ENCODE assay signal across 7 mouse cellular contexts in the genomic region with DNA sequence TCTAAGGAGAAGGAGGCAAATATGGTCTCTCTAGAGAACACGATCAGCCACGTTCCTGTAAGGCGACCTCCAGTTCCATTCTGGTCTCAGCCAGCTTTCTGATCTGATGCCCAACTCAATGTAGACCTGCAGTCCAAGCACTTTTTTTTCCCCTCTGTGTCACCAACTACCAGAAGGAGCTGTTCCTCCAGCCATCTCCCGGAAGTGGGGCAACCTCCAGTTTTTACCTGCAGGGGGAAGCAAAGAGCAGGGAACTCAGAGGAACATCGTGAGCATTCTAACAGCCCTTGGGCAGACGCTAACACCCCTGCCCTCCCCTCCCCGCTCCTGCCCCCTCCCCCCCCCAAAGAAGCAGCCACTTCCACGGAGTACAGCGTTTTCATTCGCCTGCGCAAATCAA. TPM values are rescaled to one million over a fixed set of nuclear protein-coding genes. Genes with fewer than 3 reads are reported as not detected.
DNase-seq lines count a peak whose midpoint lies in the region; TF ChIP-seq lines count a peak whose summit lies in the region.

No protein-coding gene starts in this region.

- H3K4me1 ChIP-seq in bone marrow macrophage, adult 2 months (ENCODE audit: control insufficient read depth, insufficient read depth, low read length) = peaks cover 8% of the 10 kb centered on the region; the same call in 1 of the 2 replicates

- intact Hi-C loops in gastrocnemius, postnatal 14 days (cut with DNase I; ENCODE audit: low total_unique reads) = loop anchor here (5.0 kb wide), 1 partner anchor 97 kb away; the partner anchor contains the start of gene Ctrl

- peak; percentile 90 for DNase-seq in A20 (ENCODE audit: low read depth, low spot score)
- peak; percentile 84 to 93 for DNase-seq in CD8-positive naive resting alpha-beta T cell, adult 2 months (ENCODE audit: low read depth in 2 of 2, low spot score in 2 of 2)
- DNase-seq in gastrocnemius, postnatal 14 days = peak; percentile 66
- DNase-seq in kidney, postnatal 36 days = peak; percentile 81 to 90
- peak; percentile 88 for DNase-seq in lung, postnatal 10 days
- DNase-seq in spleen, adult 12 weeks (ENCODE audit: low spot score) = peak; percentile 82

- peak; percentile 63 for TF ChIP-seq CTCF in bone marrow macrophage, adult 2 months (IDR thresholded peaks at IDR 0.05; ENCODE audit: low read depth, low read length)

- no peak overlapping the region for H3K27ac ChIP-seq in bone marrow macrophage, adult 2 months (ENCODE audit: insufficient read depth, low read depth, low read length)

- H3K4me3 ChIP-seq in bone marrow macrophage, adult 2 months (ENCODE audit: insufficient read depth, low read length) = no peak overlapping the region

- TF ChIP-seq POLR2A in bone marrow macrophage, adult 2 months (IDR thresholded peaks at IDR 0.05; ENCODE audit: borderline replicate concordance, low read depth, low read length) = no peak

RNA-seq across cellular contexts. Expression of gene Tsnaxip1, which starts 7.8 kb away (rescaled TPM):
- not detected in 2 replicates for polyA plus RNA-seq in bone marrow macrophage, adult 2 months (2012; ENCODE audit: insufficient read depth, insufficient read length, missing spikeins)
- not detected for total RNA-seq in gastrocnemius, postnatal 14 days (2021)

RNA-seq across cellular contexts. Expression of gene Ranbp10, which starts 8.2 kb away (rescaled TPM):
- polyA plus RNA-seq in bone marrow macrophage, adult 2 months (2012; ENCODE audit: insufficient read depth, insufficient read length, missing spikeins) = 42.0 and 44.3 TPM in 2 replicates
- 10 to 100 TPM; 20.1 to 20.2 TPM for total RNA-seq in gastrocnemius, postnatal 14 days (2021)

RNA-seq across cellular contexts. Expression of gene Cenpt, which starts 17.8 kb away (rescaled TPM):
- polyA plus RNA-seq in bone marrow macrophage, adult 2 months (2012; ENCODE audit: insufficient read depth, insufficient read length, missing spikeins) = 16.9 and 17.1 TPM in 2 replicates
- 1 to 10 TPM; 1.9 to 3.9 TPM for total RNA-seq in gastrocnemius, postnatal 14 days (2021)

RNA-seq across cellular contexts. Expression of gene Thap11, which starts 19.6 kb away (rescaled TPM):
- 27.4 and 28.5 TPM in 2 replicates for polyA plus RNA-seq in bone marrow macrophage, adult 2 months (2012; ENCODE audit: insufficient read depth, insufficient read length, missing spikeins)
- total RNA-seq in gastrocnemius, postnatal 14 days (2021) = 10 to 100 TPM; 19.6 to 22.7 TPM

RNA-seq across cellular contexts. Expression of gene Nutf2, which starts 25.1 kb away (rescaled TPM):
- 2.2 TPM in 1 of 2 replicates, not detected in the other for polyA plus RNA-seq in bone marrow macrophage, adult 2 months (2012; ENCODE audit: insufficient read depth, insufficient read length, missing spikeins)
- 10 to 100 TPM; 63.8 to 66.0 TPM for total RNA-seq in gastrocnemius, postnatal 14 days (2021)
